Mouse (Mus musculus): ENCODE data around the gene Cd24a. TPM values are rescaled to one million over a fixed set of nuclear protein-coding genes. Genes with fewer than 3 reads are reported as not detected.

The Cd24a gene
- polyA plus RNA-seq, 1 experiment from 2014 or later: 260 TPM

- 91% methylated on average over 4 of the region's 4 CpGs for WGBS
- Histone ChIP-seq H3K36me3 (peaks cover 29% of the 10 kb centered on the region), H3K9ac (no peak overlapping the region)
Measured at GRCm38 (mm10) chr10:43584538-43584937, 6.5 kb downstream of the Cd24a start.

GRCm38 (mm10) chr10:43588470-43589177 lies 10.5 kb downstream of the Cd24a start:
- no peak overlapping the region for H3K9ac ChIP-seq
- 0 out of 2 replicates have a peak overlapping the region, but pooled peaks have one; percentile 0 for H3K4me2 ChIP-seq
- H3K9me3 ChIP-seq: 0 out of 2 replicates have a peak, but pooled peaks cover 4% of the 10 kb centered on the region
- H3K4me3 ChIP-seq: no peak overlapping the region
- WGBS: 69% methylated on average over 8 of the region's 8 CpGs
- peaks cover 14% of the 10 kb centered on the region for H3K36me3 ChIP-seq
- 0 out of 2 replicates have a peak, but pooled peaks cover 7% of the 10 kb centered on the region for H3K4me1 ChIP-seq
- H3K27me3 ChIP-seq: no peaks in the 10 kb centered on the region
- H3K27ac ChIP-seq: no peak overlapping the region
- ATAC-seq (ENCODE audit: insufficient number of reproducible peaks, insufficient read depth, low FRiP score, low TSS enrichment, low read depth): no peak

More at GRCm38 (mm10) chr10:43584538-43584937, 6.5 kb downstream of the Cd24a start:
- no peak overlapping the region for H3K4me3 ChIP-seq
- peaks cover 10% of the 10 kb centered on the region; the same call in 1 of the 2 replicates for H3K4me1 ChIP-seq
- H3K4me2 ChIP-seq: no peak overlapping the region
- 0 out of 2 replicates have a peak, but pooled peaks cover 4% of the 10 kb centered on the region for H3K9me3 ChIP-seq
- H3K27ac ChIP-seq: no peak overlapping the region
- no peak for ATAC-seq (ENCODE audit: insufficient number of reproducible peaks, insufficient read depth, low FRiP score, low TSS enrichment, low read depth)
- H3K27me3 ChIP-seq: no peaks in the 10 kb centered on the region

GRCm38 (mm10) chr10:43591477-43591876 lies 13.4 kb downstream of the Cd24a start:
- H3K4me2 ChIP-seq: no peak overlapping the region
- no peak overlapping the region for H3K4me3 ChIP-seq
- H3K27me3 ChIP-seq: no peaks in the 10 kb centered on the region
- H3K9me3 ChIP-seq: 0 out of 2 replicates have a peak, but pooled peaks cover under 1% of the 10 kb centered on the region
- WGBS: 82% methylated on average over 10 of the region's 10 CpGs
- ATAC-seq (ENCODE audit: insufficient number of reproducible peaks, insufficient read depth, low FRiP score, low TSS enrichment, low read depth): no peak
- H3K9ac ChIP-seq: no peak overlapping the region
- H3K27ac ChIP-seq: no peak overlapping the region
- 0 out of 2 replicates have a peak, but pooled peaks cover 7% of the 10 kb centered on the region for H3K4me1 ChIP-seq
- no peaks in the 10 kb centered on the region for H3K36me3 ChIP-seq

- H3K27ac ChIP-seq: no peak overlapping the region
- no peak overlapping the region for H3K4me2 ChIP-seq
- no peak overlapping the region for H3K4me3 ChIP-seq
- H3K9me3 ChIP-seq: no peaks in the 10 kb centered on the region
- no peak overlapping the region for H3K9ac ChIP-seq
- 74% methylated on average over 5 of the region's 5 CpGs for WGBS
- no peaks in the 10 kb centered on the region for H3K27me3 ChIP-seq
- H3K36me3 ChIP-seq: no peaks in the 10 kb centered on the region
- ATAC-seq (ENCODE audit: insufficient number of reproducible peaks, insufficient read depth, low FRiP score, low TSS enrichment, low read depth): no peak
- 0 out of 2 replicates have a peak, but pooled peaks cover 7% of the 10 kb centered on the region for H3K4me1 ChIP-seq
Measured at GRCm38 (mm10) chr10:43593182-43593581, 15.1 kb downstream of the Cd24a start.

GRCm38 (mm10) chr10:43594187-43594586 lies 16.1 kb downstream of the Cd24a start:
- Histone ChIP-seq H3K27ac (no peak overlapping the region), H3K4me1 (0 out of 2 replicates have a peak, but pooled peaks cover 5% of the 10 kb centered on the region), H3K27me3 (no peaks in the 10 kb centered on the region), H3K9ac (no peak overlapping the region), H3K9me3 (no peaks in the 10 kb centered on the region), H3K36me3 (no peaks in the 10 kb centered on the region), H3K4me2 (no peak overlapping the region), H3K4me3 (no peak overlapping the region)
- 69% methylated on average over 2 of the region's 2 CpGs for WGBS
- ATAC-seq (ENCODE audit: insufficient number of reproducible peaks, insufficient read depth, low FRiP score, low TSS enrichment, low read depth): no peak

- Histone ChIP-seq H3K9me3 (no peaks in the 10 kb centered on the region), H3K27me3 (no peaks in the 10 kb centered on the region), H3K4me2 (no peak overlapping the region), H3K4me3 (no peak overlapping the region), H3K27ac (no peak overlapping the region), H3K9ac (no peak overlapping the region), H3K4me1 (no peaks in the 10 kb centered on the region), H3K36me3 (no peaks in the 10 kb centered on the region)
- WGBS: 78% methylated on average over 3 of the region's 3 CpGs
- no peak for ATAC-seq (ENCODE audit: insufficient number of reproducible peaks, insufficient read depth, low FRiP score, low TSS enrichment, low read depth)
Measured at GRCm38 (mm10) chr10:43594894-43595293, 16.8 kb downstream of the Cd24a start.

- 83% methylated on average over 2 of the region's 2 CpGs for WGBS
- no peak overlapping the region for H3K4me2 ChIP-seq
Measured at GRCm38 (mm10) chr10:43598067-43598726, 20.1 kb downstream of the Cd24a start.

GRCm38 (mm10) chr10:43601039-43601438 lies 23.0 kb downstream of the Cd24a start:
- Histone ChIP-seq H3K36me3 (no peaks in the 10 kb centered on the region), H3K4me3 (no peak overlapping the region), H3K4me1 (peaks cover 18% of the 10 kb centered on the region), H3K9me3 (no peaks in the 10 kb centered on the region), H3K9ac (no peak overlapping the region), H3K4me2 (peak overlapping the region; percentile 35; the same call in 1 of the 2 replicates), H3K27me3 (no peaks in the 10 kb centered on the region), H3K27ac (peak overlapping the region; percentile 73; the same call in 1 of the 2 replicates)
- WGBS: 81% methylated on average over 1 of the region's 1 CpGs
- no peak for ATAC-seq (ENCODE audit: insufficient number of reproducible peaks, insufficient read depth, low FRiP score, low TSS enrichment, low read depth)

More at GRCm38 (mm10) chr10:43598067-43598726, 20.1 kb downstream of the Cd24a start:
- Histone ChIP-seq H3K4me1 (peaks cover 18% of the 10 kb centered on the region), H3K9me3 (no peaks in the 10 kb centered on the region), H3K9ac (no peak overlapping the region), H3K36me3 (no peaks in the 10 kb centered on the region), H3K4me3 (no peak overlapping the region), H3K27ac (no peak overlapping the region), H3K27me3 (no peaks in the 10 kb centered on the region)
- ATAC-seq (ENCODE audit: insufficient number of reproducible peaks, insufficient read depth, low FRiP score, low TSS enrichment, low read depth): no peak

- ATAC-seq (ENCODE audit: insufficient number of reproducible peaks, insufficient read depth, low FRiP score, low TSS enrichment, low read depth): no peak
- H3K36me3 ChIP-seq: no peaks in the 10 kb centered on the region
- H3K27ac ChIP-seq: peak overlapping the region; percentile 73
- H3K9me3 ChIP-seq: no peaks in the 10 kb centered on the region
- H3K27me3 ChIP-seq: no peaks in the 10 kb centered on the region
- no peak overlapping the region for H3K4me3 ChIP-seq
- peak overlapping the region; percentile 35 for H3K4me2 ChIP-seq
- H3K4me1 ChIP-seq: peaks cover 18% of the 10 kb centered on the region
- peak overlapping the region; percentile 58 for H3K9ac ChIP-seq
- WGBS: 23% methylated on average over 14 of the region's 14 CpGs
Measured at GRCm38 (mm10) chr10:43601511-43602396, 23.7 kb downstream of the Cd24a start.

GRCm38 (mm10) chr10:43603975-43604686 lies 26.0 kb downstream of the Cd24a start:
- no peak overlapping the region for H3K4me2 ChIP-seq
- no peaks in the 10 kb centered on the region for H3K9me3 ChIP-seq
- 85% methylated on average over 4 of the region's 4 CpGs for WGBS
- no peaks in the 10 kb centered on the region for H3K27me3 ChIP-seq
- H3K27ac ChIP-seq: no peak overlapping the region
- H3K4me3 ChIP-seq: no peak overlapping the region
- H3K4me1 ChIP-seq: peaks cover 18% of the 10 kb centered on the region
- no peak overlapping the region; the same call in 1 of the 2 replicates for H3K9ac ChIP-seq
- H3K36me3 ChIP-seq: no peaks in the 10 kb centered on the region
- peak; percentile 62; the same call in 1 of the 2 replicates for ATAC-seq (ENCODE audit: insufficient number of reproducible peaks, insufficient read depth, low FRiP score, low TSS enrichment, low read depth)
